Mouse (Mus musculus) left cerebral cortex, postnatal 36 days (tissue): ENCODE measurements around the gene 1700001O22Rik. TPM values are rescaled to one million over a fixed set of nuclear protein-coding genes. Genes with fewer than 3 reads are reported as not detected.

Experiments
- DNase-seq, 2 experiments: peaks; one replicate each; pipeline ENCODE4 v3.0.0; 2021 to 2022; ENCODE audit warnings: low spot score in 2 of 2, mixed read lengths in 1 of 2
- intact Hi-C: fragments of 180-260 bp; cut with DNase I; formaldehyde crosslinking; loops from one replicate; pipeline ENCODE4 v1.15.1; 2025
- total RNA-seq, 2 experiments: library from RNA; stranded (reverse); gene quantifications; 2 replicates each; pipeline ENCODE4 v1.2.3; 2021

1700001O22Rik gene
- total RNA-seq, 2 experiments from 2014 or later, result 6.7 to 8.5 TPM

DNA sequence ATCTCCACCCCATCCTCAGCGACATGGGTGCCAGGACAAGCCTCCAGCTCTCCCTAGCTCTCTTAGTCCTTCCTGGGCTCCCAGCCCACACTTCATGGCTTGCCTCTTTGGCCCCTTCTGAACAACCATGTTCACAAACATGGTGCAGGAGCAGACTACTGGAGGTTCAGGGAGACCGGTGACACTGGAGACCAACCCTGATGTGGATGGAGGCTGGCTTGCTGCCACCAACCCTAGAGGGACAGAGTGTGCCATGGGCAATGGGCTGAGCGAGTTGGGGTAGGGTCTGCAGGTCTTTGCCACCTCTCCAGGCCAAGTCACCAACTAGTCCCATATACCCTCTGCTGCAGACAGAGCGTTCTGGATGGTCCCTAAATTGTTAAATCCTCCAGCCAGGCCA is 44.0 kb downstream of the 1700001O22Rik start:
- no peak for DNase-seq
- intact Hi-C loops, result no loop called here

DNA sequence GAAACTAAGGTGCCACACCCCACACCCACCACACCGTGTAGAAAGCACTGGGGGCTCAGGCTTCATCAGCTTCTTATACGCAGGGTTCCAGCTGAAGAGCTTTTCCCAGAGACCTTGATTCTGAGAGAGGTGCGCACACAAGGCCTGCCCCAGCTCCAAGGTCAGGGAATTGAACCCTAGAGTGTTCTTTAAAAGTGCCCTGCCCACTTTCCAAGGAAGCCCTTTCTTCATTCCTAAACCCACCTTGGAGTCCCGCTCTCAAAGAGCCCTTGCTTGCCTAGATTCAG is 44.4 kb downstream of the 1700001O22Rik start:
- intact Hi-C loops, result no loop called here
- DNase-seq, result no peak

DNA sequence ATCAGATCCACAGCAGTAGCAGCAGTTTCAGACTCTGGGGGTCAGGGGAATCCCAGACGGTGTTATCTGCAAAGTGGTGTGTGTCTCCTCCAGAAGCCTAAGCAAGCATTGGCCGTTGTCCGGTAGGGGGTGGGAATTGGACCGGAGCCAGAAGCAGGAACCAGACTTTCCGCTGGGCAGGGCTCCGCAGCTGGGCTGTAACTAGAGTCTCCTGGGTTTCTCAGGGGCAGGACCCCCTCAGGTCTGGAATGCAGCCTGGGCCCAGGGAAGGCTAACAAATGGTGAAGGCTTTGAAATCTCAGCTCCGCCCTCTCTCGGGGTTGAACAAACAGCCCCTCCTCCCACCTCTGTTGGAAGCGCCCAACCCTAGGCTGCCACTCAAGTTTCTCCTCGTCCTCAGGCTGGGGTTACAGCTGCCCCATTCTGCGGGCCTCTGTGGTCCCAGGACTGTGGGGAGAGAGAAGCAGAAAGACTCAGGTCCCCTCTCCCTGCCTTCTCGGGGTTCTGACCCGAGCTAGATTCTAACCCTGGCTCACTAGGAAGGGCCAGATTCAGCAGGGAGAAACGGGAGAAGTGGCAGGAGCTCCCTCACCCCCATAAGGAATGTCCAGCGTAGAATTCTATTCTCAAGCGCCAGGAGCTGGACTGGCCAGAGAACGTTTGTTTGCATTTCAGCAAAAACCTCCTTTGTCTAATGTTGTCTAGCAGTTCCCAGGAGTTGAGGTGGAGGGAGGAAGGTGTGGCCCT is 44.9 kb downstream of the 1700001O22Rik start:
- peak; percentile 25 to 49 for DNase-seq
- intact Hi-C loops, result no loop called here

DNA sequence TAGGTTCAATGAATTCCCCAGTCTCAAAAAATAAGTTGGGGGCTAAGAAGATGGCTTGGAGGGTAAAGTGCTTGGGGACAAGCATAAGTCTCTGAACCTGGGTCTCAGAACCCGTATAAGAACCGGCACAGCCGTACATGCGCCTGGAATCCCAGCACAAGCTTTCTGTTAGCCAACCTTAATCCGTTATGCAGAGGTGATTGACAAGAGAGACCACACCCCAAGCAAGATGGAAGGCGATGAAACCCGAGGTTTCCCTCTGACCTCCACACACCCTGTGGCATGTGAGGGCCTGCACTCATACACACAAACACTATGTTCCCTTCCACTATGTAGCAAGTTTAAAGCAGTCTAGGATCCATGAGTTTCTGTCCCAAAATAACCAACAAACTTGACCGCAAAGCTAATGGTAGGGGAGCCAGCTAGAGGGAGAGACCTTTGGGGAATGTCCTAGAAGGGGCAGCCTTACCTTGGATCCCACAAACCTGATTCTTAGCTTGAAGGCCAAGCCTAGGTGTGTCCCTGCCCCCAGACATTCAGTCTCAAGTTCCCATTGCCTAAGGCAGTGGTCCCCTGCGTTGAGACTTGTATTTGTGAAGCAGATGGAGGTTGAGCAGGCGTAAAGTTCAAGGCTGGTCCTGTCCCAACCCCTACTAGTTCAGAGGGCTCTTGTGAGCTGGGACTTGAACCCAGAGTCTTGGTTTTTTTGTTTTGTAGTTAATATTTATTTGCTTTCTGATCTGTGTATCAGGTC is 46.3 kb downstream of the 1700001O22Rik start:
- intact Hi-C loops, result no loop called here
- no peak for DNase-seq

DNA sequence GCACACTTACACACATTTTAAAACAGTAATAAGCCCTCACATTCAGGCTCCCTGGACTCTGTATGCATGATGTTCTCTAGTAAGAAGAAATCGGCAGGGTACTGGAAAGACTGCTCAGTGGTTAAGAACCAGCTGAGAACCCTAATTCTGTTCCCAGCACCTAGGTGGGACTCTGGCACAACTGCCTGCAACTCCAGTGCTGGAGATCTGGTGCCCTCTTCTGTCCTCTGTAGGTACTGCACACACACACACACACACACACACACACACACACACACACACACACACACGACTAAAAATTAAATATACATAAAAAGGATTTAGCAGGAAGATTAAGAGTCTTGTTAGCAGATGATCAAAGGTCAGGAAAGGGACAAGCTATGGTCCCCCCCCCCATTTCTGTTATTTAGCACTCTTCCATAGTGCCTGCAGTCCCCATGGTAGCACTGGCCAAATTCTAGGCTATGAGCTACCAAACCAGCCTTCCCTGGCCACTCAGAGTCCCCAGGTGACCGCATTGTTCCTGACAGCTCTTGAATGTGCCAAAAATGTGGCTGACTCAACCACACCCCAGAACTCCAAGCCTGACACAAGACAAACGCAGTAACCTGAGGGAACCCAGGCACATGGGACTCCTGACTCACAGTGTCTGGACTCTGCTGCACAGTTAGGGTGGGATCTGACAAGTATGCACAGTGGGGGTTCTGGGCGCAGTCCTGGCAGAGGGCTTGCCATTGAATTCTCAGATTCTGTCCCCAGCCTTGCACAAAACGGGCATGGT is 47.3 kb downstream of the 1700001O22Rik start:
- DNase-seq, result no peak
- intact Hi-C loops, result no loop called here

DNA sequence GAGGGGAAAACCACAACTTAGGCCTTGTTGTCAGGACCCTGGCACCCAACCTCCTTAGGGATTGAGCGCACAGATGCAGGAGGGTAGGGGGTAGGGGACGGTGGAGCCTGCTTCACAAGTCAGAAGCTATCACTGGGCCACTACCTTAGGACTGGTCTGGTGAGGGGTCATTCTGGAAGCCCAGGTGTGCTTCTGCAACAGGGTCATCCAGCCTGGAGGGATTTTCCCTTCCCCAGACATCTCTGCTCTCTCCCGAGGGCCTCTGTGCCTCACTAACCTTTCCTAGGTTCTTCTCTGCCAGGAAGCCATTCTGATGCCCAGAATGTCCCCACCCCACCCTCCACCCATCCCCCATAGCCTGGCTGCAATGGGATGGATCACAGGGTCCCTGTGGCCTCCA is 48.6 kb downstream of the 1700001O22Rik start:
- no peak for DNase-seq
- intact Hi-C loops, result no loop called here

DNA sequence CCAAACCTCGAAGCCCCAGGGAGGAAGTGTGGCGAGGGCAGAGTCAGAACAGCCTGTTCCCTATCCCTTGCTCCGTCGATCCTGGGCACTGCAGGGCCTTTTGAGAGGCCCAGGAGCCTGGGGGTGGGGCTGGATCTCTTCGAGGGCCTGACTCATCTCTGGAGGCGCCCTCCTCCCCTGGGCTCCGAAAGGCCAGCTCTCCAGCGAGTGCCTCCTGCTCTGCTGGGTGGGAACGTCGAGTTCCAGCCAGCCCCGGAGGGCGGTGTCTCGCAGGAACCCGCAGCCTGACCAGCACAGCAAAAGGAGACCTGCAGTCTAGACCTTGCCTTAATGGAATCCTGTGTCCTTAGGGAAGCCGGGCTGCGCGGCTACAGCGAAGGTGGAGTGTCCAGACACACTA is 50.2 kb downstream of the 1700001O22Rik start:
- DNase-seq, result peak in 1 of 2 experiments; percentile 36

DNA sequence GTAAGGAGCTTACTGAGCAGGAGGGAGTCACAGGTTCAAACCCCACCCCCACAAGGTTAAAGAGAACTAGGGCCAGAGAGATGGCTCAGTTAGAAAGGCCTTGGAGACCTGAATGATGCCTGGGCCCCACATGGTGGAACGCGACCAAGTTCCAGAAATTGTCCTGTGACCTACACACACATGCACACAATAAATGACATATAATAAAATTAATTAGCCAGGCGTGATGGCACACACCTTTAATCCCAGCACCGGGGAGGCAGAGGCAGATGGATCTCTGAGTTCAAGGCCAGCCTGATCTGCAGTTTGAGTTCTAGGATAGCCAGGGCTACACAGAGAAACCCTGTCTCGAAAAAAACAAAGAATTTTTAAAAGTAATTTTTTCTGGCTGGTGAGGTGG is 51.0 kb downstream of the 1700001O22Rik start:
- no peak for DNase-seq
- intact Hi-C loops, result no loop called here

More for the DNA sequence above, 50.2 kb downstream of the 1700001O22Rik start:
- intact Hi-C loops, result no loop called here

DNA sequence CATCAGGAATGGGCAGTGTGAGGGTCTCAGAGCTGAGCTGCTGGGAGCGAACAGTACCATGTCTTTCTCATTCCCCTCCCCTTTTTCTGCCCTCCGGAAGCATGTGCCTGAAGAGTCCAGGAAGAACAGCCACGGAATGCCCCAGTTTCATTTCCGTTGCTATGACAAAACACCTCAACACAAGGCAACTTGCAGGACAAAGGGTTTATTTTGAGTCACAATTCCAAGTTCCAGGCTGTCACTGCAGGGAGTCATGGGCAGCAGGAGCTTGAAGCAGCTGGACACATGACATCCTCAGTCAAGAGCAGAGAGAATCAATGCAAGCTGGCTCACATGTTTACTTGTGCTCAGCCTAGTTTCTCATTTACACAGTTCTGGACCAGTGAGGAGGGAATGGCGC is 53.4 kb downstream of the 1700001O22Rik start:
- intact Hi-C loops, result no loop called here
- DNase-seq, result no peak

DNA sequence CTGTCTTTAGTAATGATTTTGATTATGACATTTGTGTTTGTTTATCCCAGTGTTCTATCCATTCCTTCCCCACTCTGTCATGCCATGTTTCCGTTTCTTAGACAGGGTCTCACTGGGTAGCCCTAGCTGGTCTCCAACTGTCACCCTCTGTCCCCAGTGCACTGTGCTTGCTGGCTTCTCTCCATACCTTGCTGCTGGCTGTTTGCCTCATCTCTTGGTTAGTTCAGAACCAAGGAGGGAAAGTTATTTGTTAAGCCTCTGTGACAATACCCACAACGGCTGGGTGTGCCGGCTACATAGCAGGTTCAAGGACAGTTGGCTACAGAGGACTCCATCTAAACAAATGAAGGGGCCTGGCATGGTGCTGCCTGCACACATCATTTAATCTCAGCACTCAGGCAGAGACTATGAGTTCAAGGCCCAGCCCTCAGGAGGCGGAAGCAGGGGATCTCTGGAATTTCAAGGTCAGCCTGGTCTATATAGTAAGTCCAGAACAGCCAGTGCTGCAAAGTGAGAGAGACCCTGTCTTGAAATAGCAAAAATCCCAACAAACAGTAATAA is 55.8 kb downstream of the 1700001O22Rik start:
- intact Hi-C loops, result no loop called here

More for the DNA sequence above, 55.8 kb downstream of the 1700001O22Rik start:
- no peak for DNase-seq

Other genes starting within 250 kb of the 1700001O22Rik start
- gene Cstad, start 208.6 kb downstream of the 1700001O22Rik start, total RNA-seq, result 1 to 10 TPM; 3.9 to 8.0 TPM
- gene Ntmt1, start 4.2 kb upstream of the 1700001O22Rik start, total RNA-seq, result 10 to 100 TPM; 35.4 to 36.3 TPM
- 10 to 100 TPM; 36.1 to 39.8 TPM for gene Asb6, start 26.7 kb upstream of the 1700001O22Rik start, total RNA-seq
- gene Prrx2, start 31.3 kb upstream of the 1700001O22Rik start, total RNA-seq, result 1 to 10 TPM; 1.0 to 2.8 TPM
- 1 to 10 TPM; 4.9 to 5.0 TPM for gene Ptges, start 126.2 kb upstream of the 1700001O22Rik start, total RNA-seq
- gene Tor1b, start 149.3 kb upstream of the 1700001O22Rik start, total RNA-seq, result 10 to 100 TPM; 28.4 to 31.8 TPM
- 10 to 100 TPM; 36.7 to 46.5 TPM for gene Tor1a, start 164.3 kb upstream of the 1700001O22Rik start, total RNA-seq
- 10 to 100 TPM; 63.9 to 66.9 TPM for gene BC005624, start 178.5 kb upstream of the 1700001O22Rik start, total RNA-seq
- 10 to 100 TPM; 74.1 to 80.2 TPM for gene Usp20, start 178.6 kb upstream of the 1700001O22Rik start, total RNA-seq